Mouse (Mus musculus) erythroblast, adult 5-6 weeks (primary cell): ENCODE results near the gene Xirp2. TPM values are rescaled to one million over a fixed set of nuclear protein-coding genes. Genes with fewer than 3 reads are reported as not detected.

ENCODE experiments used
- ATAC-seq: replicated peaks from 2 replicates; pipeline ENCODE4 v1.8.0; 2016; ENCODE audit warnings: moderate number of reproducible peaks, mild to moderate bottlenecking, moderate TSS enrichment, inconsistent platforms; ENCODE audit not compliant: poor library complexity, low FRiP score, severe bottlenecking
- total RNA-seq, 2 experiments: library from RNA; stranded (forward) in 1 of 2; stranded (reverse) in 1 of 2; fragments of 150-400 nt in 1 of 2; fragments of 200-764, 138-1000 nt in 1 of 2; gene quantifications; 2 replicates each; pipeline versions ENCODE4 v1.2.3 to v1.2.4; 2015 to 2017; ENCODE audit warnings: low replicate concordance in 2 of 2

Gene Xirp2
- total RNA-seq, 2 experiments from 2014 or later = not detected

- no peak for ATAC-seq
These were observed 96.3 kb downstream of the Xirp2 start for GRCm38 (mm10) chr2:67541957-67542696.

DNA sequence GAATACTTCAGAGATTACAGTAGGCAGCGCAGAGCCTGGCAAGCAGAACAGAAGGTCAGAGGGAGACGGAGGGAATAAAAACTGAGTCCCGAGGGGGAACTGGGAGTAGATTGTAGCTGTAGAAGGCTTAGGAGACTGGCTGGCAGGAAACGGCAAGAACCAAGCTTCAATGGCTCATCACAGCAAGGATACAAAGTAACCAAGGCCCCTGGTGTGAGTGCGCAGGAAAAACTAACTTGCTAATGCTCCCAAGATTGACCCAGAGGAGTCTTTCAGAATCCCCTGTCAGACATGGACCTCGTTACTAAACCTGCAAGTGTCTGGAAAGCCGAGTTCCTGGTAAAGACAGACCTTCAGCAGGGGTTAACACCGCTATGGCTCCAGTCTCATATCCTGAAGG lies 98.6 kb downstream of the Xirp2 start:
- ATAC-seq = no peak

DNA sequence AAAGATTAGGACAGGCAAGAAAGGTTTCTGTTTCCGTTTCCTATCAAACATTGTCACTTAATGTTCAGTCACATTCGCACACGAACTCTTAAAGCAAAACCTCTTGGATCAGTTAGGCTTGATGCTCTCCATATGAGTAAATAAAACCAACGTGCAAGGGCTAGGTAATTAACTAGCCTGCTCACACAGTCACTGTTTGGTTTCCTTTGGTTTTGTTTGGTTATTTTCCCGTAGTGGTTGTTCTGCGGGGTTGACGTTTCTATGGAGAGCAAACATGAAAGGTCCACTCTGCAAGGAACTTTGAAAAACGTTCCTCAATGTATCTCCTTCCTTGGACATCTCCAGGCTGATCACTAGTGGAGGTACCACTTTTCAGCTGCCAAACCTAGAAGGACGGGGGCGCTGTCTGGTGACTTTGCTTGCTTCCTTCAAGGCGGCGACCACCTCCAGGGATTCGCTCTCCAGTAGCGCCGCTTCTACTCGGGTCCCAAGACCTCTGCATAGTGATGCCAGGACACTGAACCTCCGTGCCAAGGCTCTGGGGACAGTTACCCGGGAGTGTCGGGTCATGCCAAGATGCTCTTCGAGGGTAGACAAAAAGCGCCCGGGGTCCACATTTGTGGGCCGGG lies 119.2 kb downstream of the Xirp2 start:
- ATAC-seq = no peak

- ATAC-seq = no peak
These were observed 119.9 kb downstream of the Xirp2 start, which contains the start of gene B3galt1 for GRCm38 (mm10) chr2:67565480-67566331. Gene B3galt1 (plus strand): TSS chr2:67565871.

- no peak for ATAC-seq
These were observed 120.8 kb downstream of the Xirp2 start for GRCm38 (mm10) chr2:67566566-67566965.

- no peak for ATAC-seq
These were observed 121.4 kb downstream of the Xirp2 start for GRCm38 (mm10) chr2:67567141-67567680.

Other genes starting within 250 kb of the Xirp2 start
- not detected in 2 replicates for gene Gm21830, start 32.3 kb upstream of the Xirp2 start, total RNA-seq (2015; ENCODE audit: low replicate concordance)
- gene Gm21830, start 32.3 kb upstream of the Xirp2 start, total RNA-seq (2017; ENCODE audit: low replicate concordance) = not detected in 2 replicates
- gene Gm26727, start 12.8 kb upstream of the Xirp2 start, total RNA-seq (2015; ENCODE audit: low replicate concordance) = not detected in 2 replicates
- gene Gm26727, start 12.8 kb upstream of the Xirp2 start, total RNA-seq (2017; ENCODE audit: low replicate concordance) = not detected in 2 replicates
- gene B3galt1, start 119.9 kb downstream of the Xirp2 start, total RNA-seq (2015; ENCODE audit: low replicate concordance) = not detected in 2 replicates
- not detected in 2 replicates for gene B3galt1, start 119.9 kb downstream of the Xirp2 start, total RNA-seq (2017; ENCODE audit: low replicate concordance)